Mouse (Mus musculus) lung, embryonic 14.5 days (tissue): ENCODE data around the gene Col10a1. TPM values are rescaled to one million over a fixed set of nuclear protein-coding genes. Genes with fewer than 3 reads are reported as not detected.
A peak's percentile ranks its signal among the peaks of the same experiment; 100 is the strongest.

Experiments
- ATAC-seq: fragments of 200-750 bp; cut with Nextera tagmentation; 2 replicates; pipeline ENCODE4 v1.8.0; 2017; ENCODE audit warnings: mild to moderate bottlenecking, moderate TSS enrichment, moderate library complexity; ENCODE audit not compliant: insufficient read depth
- DNase-seq: peaks from one replicate; pipeline ENCODE4 v3.0.0-alpha.2; 2015
- H3K27ac ChIP-seq: fragments of 300-500 bp; sonication (generic); 2 replicates; pipeline ENCODE4 v1.5.1; 2014; ENCODE audit warnings: low read depth, mild to moderate bottlenecking, moderate library complexity
- H3K27me3 ChIP-seq: fragments of 300-500 bp; sonication (generic); 2 replicates; pipeline ENCODE4 v1.6.1; 2014; ENCODE audit warnings: low read length, control low read depth; ENCODE audit not compliant: insufficient read depth
- H3K36me3 ChIP-seq: fragments of 300-500 bp; sonication (generic); 2 replicates; pipeline ENCODE4 v1.6.1; 2014; ENCODE audit warnings: control low read depth; ENCODE audit not compliant: insufficient read depth
- H3K4me1 ChIP-seq: fragments of 300-500 bp; sonication (generic); 2 replicates; pipeline ENCODE4 v1.6.1; 2014; ENCODE audit warnings: antibody characterized with exemption, control low read depth; ENCODE audit not compliant: insufficient read depth
- H3K4me2 ChIP-seq: fragments of 300-500 bp; sonication (generic); 2 replicates; pipeline ENCODE4 v1.6.1; 2014; ENCODE audit warnings: mild to moderate bottlenecking
- H3K4me3 ChIP-seq: fragments of 300-500 bp; sonication (generic); 2 replicates; pipeline ENCODE4 v1.5.1; 2014; ENCODE audit warnings: low read depth, low read length
- H3K9ac ChIP-seq: fragments of 300-500 bp; sonication (generic); 2 replicates; pipeline ENCODE4 v1.6.1; 2014
- H3K9me3 ChIP-seq: fragments of 300-500 bp; sonication (generic); 2 replicates; pipeline ENCODE4 v1.6.1; 2016; ENCODE audit warnings: low read depth, low read length, control low read depth
- CTCF ChIP-seq: IDR thresholded peaks from 2 replicates; pipeline ENCODE4 v1.5.1; 2016; ENCODE audit warnings: antibody characterized with exemption, low read depth
- WGBS: fragments of 180-500 bp; shearing (Covaris S2); extraction: QIAGEN DNeasy Blood & Tissue Kit; methylation state at CpG from one replicate; pipeline ENCODE4 v1.1.7; 2014; 5-methylcytosine and 5-hydroxymethylcytosine counted together
- polyA plus RNA-seq: library from polyadenylated mRNA; unstranded; fragments of >200 nt; fragmentation: Nextera tagmentation; extraction: Ambion mirVana; gene quantifications from 2 replicates; pipeline ENCODE4 v1.2.1, GENCODE M21; 2014

Col10a1 gene
- polyA plus RNA-seq, result 0.29 and 0.54 TPM in 2 replicates

- Histone ChIP-seq H3K36me3 (no peaks in the 10 kb centered on the region), H3K9ac (no peak within 1 kb of the TSS), H3K4me1 (no peaks in the 10 kb centered on the region), H3K27me3 (no peaks in the 10 kb centered on the region), H3K4me2 (no peak within 1 kb of the TSS), H3K4me3 (no peak within 1 kb of the TSS), H3K27ac (no peak within 1 kb of the TSS), H3K9me3 (no peaks in the 10 kb centered on the region)
- no peak for TF ChIP-seq CTCF
- 75% methylated on average over 8 of the region's 8 CpGs for WGBS
- DNase-seq, result no peak
- ATAC-seq, result no peak
These were observed at the start of gene Col10a1 for GRCm38 (mm10) chr10:34389681-34390080. Col10a1 (plus strand) TSS chr10:34389981.

- H3K27ac ChIP-seq, result no peak overlapping the region
- H3K4me1 ChIP-seq, result no peaks in the 10 kb centered on the region
- no peaks in the 10 kb centered on the region for H3K27me3 ChIP-seq
- 53% methylated on average over 6 of the region's 6 CpGs for WGBS
- H3K9me3 ChIP-seq, result no peaks in the 10 kb centered on the region
- no peak overlapping the region for H3K4me3 ChIP-seq
- no peak overlapping the region for H3K4me2 ChIP-seq
- no peaks in the 10 kb centered on the region for H3K36me3 ChIP-seq
- no peak overlapping the region for H3K9ac ChIP-seq
- peak; percentile 51 for DNase-seq
- ATAC-seq, result peak; percentile 38; the same call in 1 of the 2 replicates
- TF ChIP-seq CTCF, result no peak
These were observed 48.8 kb upstream of the Col10a1 start for GRCm38 (mm10) chr10:34341014-34341413.

GRCm38 (mm10) chr10:34341886-34342285 lies 47.9 kb upstream of the Col10a1 start:
- H3K36me3 ChIP-seq, result no peaks in the 10 kb centered on the region
- TF ChIP-seq CTCF, result no peak
- 80% methylated on average over 1 of the region's 1 CpGs for WGBS
- ATAC-seq, result no peak
- no peak overlapping the region for H3K9ac ChIP-seq
- H3K27ac ChIP-seq, result no peak overlapping the region
- H3K4me2 ChIP-seq, result no peak overlapping the region
- DNase-seq, result no peak
- no peaks in the 10 kb centered on the region for H3K4me1 ChIP-seq
- no peak overlapping the region for H3K4me3 ChIP-seq
- H3K9me3 ChIP-seq, result no peaks in the 10 kb centered on the region
- no peaks in the 10 kb centered on the region for H3K27me3 ChIP-seq

- Histone ChIP-seq H3K27ac (no peak overlapping the region), H3K36me3 (no peaks in the 10 kb centered on the region), H3K4me2 (no peak overlapping the region), H3K9ac (no peak overlapping the region), H3K27me3 (no peaks in the 10 kb centered on the region), H3K4me1 (no peaks in the 10 kb centered on the region), H3K4me3 (no peak overlapping the region), H3K9me3 (no peaks in the 10 kb centered on the region)
- DNase-seq (no peak), ATAC-seq (no peak)
- TF ChIP-seq CTCF, result no peak
- 75% methylated on average over 4 of the region's 4 CpGs for WGBS
These were observed 37.6 kb upstream of the Col10a1 start for GRCm38 (mm10) chr10:34352166-34352565.

DNA sequence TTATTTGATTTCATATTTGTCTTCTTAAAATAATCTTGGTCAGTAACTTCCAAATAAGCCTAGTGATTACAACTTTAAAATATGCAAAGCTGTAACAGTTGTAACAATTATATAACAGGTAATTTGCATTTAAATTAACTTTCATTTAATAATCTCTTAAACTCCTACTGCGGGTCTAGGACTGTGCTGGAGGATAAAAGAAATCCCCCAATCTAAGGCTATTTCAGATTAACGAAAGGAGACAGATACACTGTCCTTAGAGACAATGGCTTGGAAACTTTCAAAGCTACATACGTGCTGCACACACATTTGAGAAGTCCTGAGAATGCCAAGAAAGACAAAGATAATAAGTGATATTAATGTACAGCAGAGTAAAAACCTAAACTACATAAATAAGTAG lies 31.5 kb upstream of the Col10a1 start:
- TF ChIP-seq CTCF, result no peak
- ATAC-seq (no peak), DNase-seq (no peak)
- WGBS, result 79% methylated on average over 3 of the region's 3 CpGs
- no peak overlapping the region for H3K4me3 ChIP-seq
- H3K36me3 ChIP-seq, result no peaks in the 10 kb centered on the region
- no peak overlapping the region for H3K9ac ChIP-seq
- H3K9me3 ChIP-seq, result no peaks in the 10 kb centered on the region
- no peaks in the 10 kb centered on the region for H3K4me1 ChIP-seq
- no peaks in the 10 kb centered on the region for H3K27me3 ChIP-seq
- no peak overlapping the region for H3K4me2 ChIP-seq
- H3K27ac ChIP-seq, result no peak overlapping the region

DNA sequence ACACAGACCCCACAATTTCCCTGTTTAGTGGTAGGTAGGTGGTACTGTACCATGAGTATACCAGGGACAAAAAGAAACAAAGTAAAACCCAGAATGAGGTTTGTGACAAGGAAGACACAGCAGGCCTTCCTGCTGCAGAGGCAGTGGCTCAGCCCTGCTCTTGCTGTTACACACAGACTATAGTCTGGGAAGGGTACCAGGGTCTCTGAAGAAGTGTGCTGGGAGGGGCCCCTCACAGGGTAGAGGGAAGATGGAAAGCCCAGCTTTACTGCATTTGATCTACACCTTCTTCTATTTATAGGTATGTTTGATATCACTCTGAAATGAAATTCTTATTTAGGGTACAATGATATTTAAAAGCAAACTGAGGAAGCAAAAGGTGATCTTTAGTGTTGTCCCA lies 26.0 kb upstream of the Col10a1 start:
- DNase-seq (no peak), ATAC-seq (no peak)
- Histone ChIP-seq H3K4me1 (no peaks in the 10 kb centered on the region), H3K4me3 (no peak overlapping the region), H3K9me3 (no peaks in the 10 kb centered on the region), H3K9ac (no peak overlapping the region), H3K36me3 (no peaks in the 10 kb centered on the region), H3K27ac (no peak overlapping the region), H3K4me2 (no peak overlapping the region), H3K27me3 (no peaks in the 10 kb centered on the region)
- TF ChIP-seq CTCF, result no peak

DNA sequence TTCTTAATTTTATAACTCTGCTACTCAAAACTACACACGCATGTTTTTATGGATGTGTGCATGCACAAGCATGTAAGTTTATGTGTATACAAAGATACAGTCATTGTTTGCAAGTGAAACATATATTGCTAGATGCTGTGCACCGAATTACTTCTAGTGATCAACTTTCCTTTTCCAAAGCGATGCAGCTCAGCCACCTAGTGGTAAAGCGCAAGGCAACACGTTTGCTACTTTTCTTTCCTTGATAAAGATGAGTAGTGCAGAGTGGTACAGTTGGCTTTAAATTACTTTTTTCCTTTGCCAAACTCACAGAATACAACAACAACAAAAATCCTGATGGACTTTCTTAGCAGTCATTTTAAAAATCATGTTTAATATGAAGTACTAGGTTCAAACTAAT lies 21.6 kb upstream of the Col10a1 start:
- Histone ChIP-seq H3K36me3 (no peaks in the 10 kb centered on the region), H3K4me3 (no peak overlapping the region), H3K9me3 (no peaks in the 10 kb centered on the region), H3K27me3 (no peaks in the 10 kb centered on the region), H3K27ac (no peak overlapping the region), H3K9ac (no peak overlapping the region), H3K4me2 (no peak overlapping the region), H3K4me1 (no peaks in the 10 kb centered on the region)
- 65% methylated on average over 5 of the region's 5 CpGs for WGBS
- peak; percentile 68 for TF ChIP-seq CTCF
- DNase-seq (peak; percentile 47), ATAC-seq (no peak)

DNA sequence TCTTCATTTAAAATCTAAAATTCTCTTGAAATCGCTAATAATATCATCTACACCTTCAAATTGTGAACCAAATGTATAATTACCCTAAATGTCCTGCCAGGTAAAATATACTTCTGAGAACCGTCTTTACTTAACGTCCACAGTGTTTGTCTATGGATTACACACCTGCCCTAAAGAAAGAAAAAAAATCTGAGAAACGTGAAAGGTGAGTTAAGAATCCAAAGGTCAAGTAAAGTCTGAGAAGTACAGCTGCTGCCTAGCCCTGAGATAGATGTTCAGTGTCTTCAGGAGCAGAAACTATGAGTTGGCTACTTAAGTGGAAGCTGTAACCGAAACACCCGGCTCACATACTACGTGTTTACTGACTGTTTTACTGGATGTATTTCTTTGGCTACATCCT lies 16.4 kb upstream of the Col10a1 start:
- Histone ChIP-seq H3K9me3 (no peaks in the 10 kb centered on the region), H3K27me3 (no peaks in the 10 kb centered on the region), H3K27ac (no peak overlapping the region), H3K4me2 (no peak overlapping the region), H3K36me3 (no peaks in the 10 kb centered on the region), H3K4me3 (no peak overlapping the region), H3K9ac (no peak overlapping the region), H3K4me1 (no peaks in the 10 kb centered on the region)
- 63% methylated on average over 7 of the region's 7 CpGs for WGBS
- ATAC-seq (no peak), DNase-seq (no peak)
- TF ChIP-seq CTCF, result no peak
